Mouse (Mus musculus) MEL (cell line): Measurements from ENCODE around the gene Adap1. TPM values are rescaled to one million over a fixed set of nuclear protein-coding genes. Genes with fewer than 3 reads are reported as not detected.

Source experiments
- DNase-seq: peaks from one replicate; pipeline ENCODE4 v3.0.0; 2011; ENCODE audit warnings: low read depth, low spot score
- H3K27ac ChIP-seq: 2 replicates; pipeline ENCODE4 v1.5.1; 2012; ENCODE audit warnings: low read depth, mild to moderate bottlenecking, control low read depth, low read length, moderate library complexity; ENCODE audit not compliant: control insufficient read depth
- H3K27me3 ChIP-seq, 2 experiments: fragments of 150-350 bp in 1 of 2; sonication (generic) in 1 of 2; 2 replicates each; pipeline ENCODE4 v1.6.1; 2012; ENCODE audit warnings: low read length in 2 of 2, mild to moderate bottlenecking in 2 of 2, improper control_type of control experiment in 1 of 2, moderate library complexity in 1 of 2; ENCODE audit not compliant: insufficient read depth in 2 of 2, control insufficient read depth in 1 of 2
- H3K36me3 ChIP-seq, 2 experiments: 2 replicates each; pipeline ENCODE4 v1.6.1; 2012 to 2014; ENCODE audit warnings: low read length in 2 of 2, improper control_type of control experiment in 1 of 2, inconsistent platforms in 1 of 2, mild to moderate bottlenecking in 1 of 2; ENCODE audit not compliant: insufficient read depth in 2 of 2, control insufficient read depth in 1 of 2
- H3K4me1 ChIP-seq, 2 experiments: fragments of 150-350 bp in 1 of 2; sonication (generic) in 1 of 2; 2 replicates each; pipeline ENCODE4 v1.6.1; 2012; ENCODE audit warnings: low read length in 2 of 2, improper control_type of control experiment in 1 of 2, mild to moderate bottlenecking in 1 of 2; ENCODE audit not compliant: insufficient read depth in 2 of 2, control insufficient read depth in 1 of 2
- H3K4me3 ChIP-seq, 2 experiments: fragments of 150-350 bp in 1 of 2; sonication (generic) in 1 of 2; 2 replicates each; pipeline ENCODE4 v1.5.1; 2012; ENCODE audit warnings: low read depth in 2 of 2, low read length in 2 of 2, mild to moderate bottlenecking in 2 of 2, moderate library complexity in 2 of 2, control low read depth in 1 of 2, improper control_type of control experiment in 1 of 2; ENCODE audit not compliant: control insufficient read depth in 1 of 2, insufficient read depth in 1 of 2
- H3K79me2 ChIP-seq: 2 replicates; pipeline ENCODE4 v1.6.1; 2012; ENCODE audit warnings: mild to moderate bottlenecking, low read length, moderate library complexity; ENCODE audit not compliant: control insufficient read depth, poor library complexity, insufficient read depth
- H3K9ac ChIP-seq: 2 replicates; pipeline ENCODE4 v1.6.1; 2012; ENCODE audit warnings: low read depth, mild to moderate bottlenecking, control low read depth, low read length, moderate library complexity; ENCODE audit not compliant: control insufficient read depth, poor library complexity, severe bottlenecking
- H3K9me3 ChIP-seq: fragments of 150-350 bp; sonication (generic); replicated peaks from 2 replicates; pipeline ENCODE4 v1.6.1; 2012; ENCODE audit warnings: mild to moderate bottlenecking, low read length, improper control_type of control experiment, moderate library complexity; ENCODE audit not compliant: insufficient read depth
- CHD1 ChIP-seq: IDR thresholded peaks from 2 replicates; pipeline ENCODE4 v1.6.1; 2012; ENCODE audit warnings: low read depth, mild to moderate bottlenecking, inconsistent platforms, low read length, improper control_type of control experiment
- CHD2 ChIP-seq: IDR thresholded peaks from 2 replicates; pipeline ENCODE4 v1.6.1; 2011; ENCODE audit warnings: low read length, improper control_type of control experiment
- E2F4 ChIP-seq: IDR thresholded peaks from 2 replicates; pipeline ENCODE4 v1.6.1; 2011; ENCODE audit warnings: low read depth, low read length, improper control_type of control experiment, borderline replicate concordance
- ELF1 ChIP-seq: IDR thresholded peaks from 2 replicates; pipeline ENCODE4 v1.6.1; 2014; ENCODE audit warnings: low read depth, mild to moderate bottlenecking, inconsistent platforms, low read length, improper control_type of control experiment, moderate library complexity
- EP300 ChIP-seq, 2 experiments: IDR thresholded peaks; 2 replicates each; pipeline ENCODE4 v1.6.1; 2011; ENCODE audit warnings: improper control_type of control experiment in 2 of 2, low read length in 2 of 2, low read depth in 1 of 2, mild to moderate bottlenecking in 1 of 2
- ETS1 ChIP-seq: IDR thresholded peaks from 2 replicates; pipeline ENCODE4 v1.6.1; 2012; ENCODE audit warnings: low read depth, mild to moderate bottlenecking, inconsistent platforms, low read length, improper control_type of control experiment, moderate library complexity
- GABPA ChIP-seq: IDR thresholded peaks from 2 replicates; pipeline ENCODE4 v1.6.1; 2012; ENCODE audit warnings: low read depth, mild to moderate bottlenecking, inconsistent platforms, low read length, improper control_type of control experiment, moderate library complexity
- GATA1 ChIP-seq: IDR thresholded peaks from 2 replicates; pipeline ENCODE4 v1.6.1; 2011; ENCODE audit warnings: low read depth, low read length, improper control_type of control experiment
- JUND ChIP-seq: IDR thresholded peaks from 2 replicates; pipeline ENCODE4 v1.6.1; 2011; ENCODE audit warnings: low read depth, mild to moderate bottlenecking, improper control_type of control experiment, low read length
- MAFK ChIP-seq: IDR thresholded peaks from 2 replicates; pipeline ENCODE4 v1.6.1; 2011; ENCODE audit warnings: low read depth, mild to moderate bottlenecking, low read length, improper control_type of control experiment, borderline replicate concordance
- MAX ChIP-seq: IDR thresholded peaks from 2 replicates; pipeline ENCODE4 v1.6.1; 2011; ENCODE audit warnings: low read length, improper control_type of control experiment
- MAZ ChIP-seq: IDR thresholded peaks from 2 replicates; pipeline ENCODE4 v1.6.1; 2012; ENCODE audit warnings: low read depth, mild to moderate bottlenecking, inconsistent platforms, low read length, improper control_type of control experiment
- MEF2A ChIP-seq: IDR thresholded peaks from 2 replicates; pipeline ENCODE4 v1.6.1; 2014; ENCODE audit warnings: low read depth, mild to moderate bottlenecking, inconsistent platforms, low read length, improper control_type of control experiment; ENCODE audit not compliant: poor library complexity, insufficient replicate concordance, severe bottlenecking; ENCODE audit errors: extremely low read depth
- NELFE ChIP-seq: IDR thresholded peaks from 2 replicates; pipeline ENCODE4 v1.6.1; 2011; ENCODE audit warnings: low read depth, low read length, improper control_type of control experiment
- POLR2AphosphoS2 ChIP-seq: IDR thresholded peaks from 2 replicates; pipeline ENCODE4 v1.6.1; 2011; ENCODE audit warnings: low read length, improper control_type of control experiment
- POLR2AphosphoS5 ChIP-seq: IDR thresholded peaks from 2 replicates; pipeline ENCODE4 v1.6.1; 2012; ENCODE audit warnings: low read depth, borderline replicate concordance, mild to moderate bottlenecking, inconsistent platforms, low read length, moderate library complexity, mixed read lengths
- RAD21 ChIP-seq: IDR thresholded peaks from 2 replicates; pipeline ENCODE4 v1.6.1; 2011; ENCODE audit warnings: mild to moderate bottlenecking, low read depth, low read length, improper control_type of control experiment
- SIN3A ChIP-seq: IDR thresholded peaks from 2 replicates; pipeline ENCODE4 v1.6.1; 2012; ENCODE audit warnings: low read length, improper control_type of control experiment, inconsistent platforms
- SMC3 ChIP-seq: IDR thresholded peaks from 2 replicates; pipeline ENCODE4 v1.6.1; 2011; ENCODE audit warnings: low read depth, low read length, improper control_type of control experiment
- TBP ChIP-seq: IDR thresholded peaks from 2 replicates; pipeline ENCODE4 v1.8.0; 2011; ENCODE audit warnings: low read depth, low read length, improper control_type of control experiment
- UBTF ChIP-seq: IDR thresholded peaks from 2 replicates; pipeline ENCODE4 v1.6.1; 2012; ENCODE audit warnings: low read depth, mild to moderate bottlenecking, inconsistent platforms, low read length, improper control_type of control experiment, moderate library complexity, borderline replicate concordance; ENCODE audit not compliant: insufficient read depth
- USF1 ChIP-seq: IDR thresholded peaks from 2 replicates; pipeline ENCODE4 v1.6.1; 2014; ENCODE audit warnings: low read depth, mild to moderate bottlenecking, inconsistent platforms, low read length, improper control_type of control experiment, moderate library complexity
- USF2 ChIP-seq, 2 experiments: IDR thresholded peaks; 2 replicates each; pipeline ENCODE4 v1.6.1; 2011 to 2012; ENCODE audit warnings: improper control_type of control experiment in 2 of 2, low read length in 2 of 2, borderline replicate concordance in 1 of 2, inconsistent platforms in 1 of 2, low read depth in 1 of 2, mild to moderate bottlenecking in 1 of 2; ENCODE audit not compliant: insufficient read depth in 1 of 2
- ZC3H11A ChIP-seq: IDR thresholded peaks from 2 replicates; pipeline ENCODE4 v1.6.1; 2012; ENCODE audit warnings: low read depth, mild to moderate bottlenecking, inconsistent platforms, low read length, improper control_type of control experiment
- ZNF384 ChIP-seq: IDR thresholded peaks from 2 replicates; pipeline ENCODE4 v1.6.1; 2012; ENCODE audit warnings: low read depth, mild to moderate bottlenecking, inconsistent platforms, low read length, improper control_type of control experiment
- polyA plus RNA-seq, 2 experiments: library from polyadenylated mRNA; stranded (reverse) in 1 of 2; unstranded in 1 of 2; fragments of >175 nt in 1 of 2; fragments of >200 nt in 1 of 2; gene quantifications; 2 replicates each; pipeline versions ENCODE4 v1.2.1 to v1.2.4; 2012; ENCODE audit warnings: low replicate concordance in 2 of 2, low read depth in 1 of 2; ENCODE audit not compliant: insufficient read length in 2 of 2, insufficient read depth in 1 of 2, missing spikeins in 1 of 2
- total RNA-seq: library from RNA; depleted of rRNA; stranded (reverse); fragments of 300-350 nt; gene quantifications from 2 replicates; pipeline ENCODE4 v1.2.3, GENCODE M21; 2012

Gene Adap1
- total and polyA plus RNA-seq, 3 experiments = 52.9 to 59.8 TPM; not detected in 1

GRCm38 (mm10) chr5:139258371-139259035 is 66.9 kb downstream of the Adap1 start:
- no peak for TF ChIP-seq E2F4
- TF ChIP-seq CHD2 = no peak
- no peak for TF ChIP-seq USF1
- no peak for TF ChIP-seq EP300 (IDR thresholded peaks at IDR 0.05; ENCODE audit: low read depth in 1 of 2, low read length in 2 of 2)
- no peak for TF ChIP-seq NELFE
- TF ChIP-seq MEF2A = no peak
- TF ChIP-seq POLR2AphosphoS2 = no peak
- TF ChIP-seq GABPA = no peak
- no peak for TF ChIP-seq RAD21
- TF ChIP-seq ETS1 = no peak
- no peak for TF ChIP-seq USF2 (IDR thresholded peaks at IDR 0.05; ENCODE audit: borderline replicate concordance in 1 of 2, insufficient read depth in 1 of 2, low read depth in 1 of 2, low read length in 2 of 2)
- TF ChIP-seq MAFK = no peak
- TF ChIP-seq GATA1 = no peak
- TF ChIP-seq JUND = no peak
- no peak for TF ChIP-seq UBTF
- no peak for TF ChIP-seq ELF1
- TF ChIP-seq TBP = no peak
- no peak for TF ChIP-seq SIN3A
- no peak for TF ChIP-seq CHD1
- TF ChIP-seq, all 39 proteins: peak for 0
- peaks cover 2 to 25% of the 10 kb centered on the region in 2 experiments; a peak in 3 of 4 replicates for H3K4me1 ChIP-seq
- peaks cover 38% of the 10 kb centered on the region for H3K79me2 ChIP-seq
- no peaks in the 10 kb centered on the region for H3K9me3 ChIP-seq
- H3K9ac ChIP-seq = no peak overlapping the region
- no peak for DNase-seq
- H3K27ac ChIP-seq = no peak overlapping the region
- no peak overlapping the region for H3K4me3 ChIP-seq
- H3K36me3 ChIP-seq = peaks cover 15 to 19% of the 10 kb centered on the region in 2 experiments
- H3K27me3 ChIP-seq = no peaks in the 10 kb centered on the region

GRCm38 (mm10) chr5:139257818-139258217 is 67.6 kb downstream of the Adap1 start:
- peaks cover 2 to 27% of the 10 kb centered on the region in 2 experiments; a peak in 3 of 4 replicates for H3K4me1 ChIP-seq

More at GRCm38 (mm10) chr5:139257818-139258217, 67.6 kb downstream of the Adap1 start:
- no peaks in the 10 kb centered on the region for H3K9me3 ChIP-seq
- TF ChIP-seq POLR2AphosphoS5 = no peak
- TF ChIP-seq ZNF384 = no peak
- no peak for TF ChIP-seq SMC3
- TF ChIP-seq CHD2 = no peak
- no peak for TF ChIP-seq SIN3A
- no peak for TF ChIP-seq MAX
- TF ChIP-seq USF2 (IDR thresholded peaks at IDR 0.05; ENCODE audit: borderline replicate concordance in 1 of 2, insufficient read depth in 1 of 2, low read depth in 1 of 2, low read length in 2 of 2) = no peak
- no peak for TF ChIP-seq ZC3H11A
- no peak for TF ChIP-seq GABPA
- no peak for TF ChIP-seq MAFK
- no peak for TF ChIP-seq MAZ
- TF ChIP-seq USF1 = no peak
- peaks cover 45% of the 10 kb centered on the region for H3K79me2 ChIP-seq
- H3K36me3 ChIP-seq = peaks cover 15 to 17% of the 10 kb centered on the region in 2 experiments
- no peak for DNase-seq
- H3K9ac ChIP-seq = no peak overlapping the region
- H3K27me3 ChIP-seq = no peaks in the 10 kb centered on the region
- H3K27ac ChIP-seq = no peak overlapping the region
- H3K4me3 ChIP-seq = no peak overlapping the region
